Mouse (Mus musculus) spleen, postnatal 14 days (tissue): ENCODE results near the gene Gchfr.

Experiments
- DNase-seq, 2 experiments: peaks; one replicate each; pipeline ENCODE4 v3.0.0; 2021 to 2022; ENCODE audit warnings: low spot score in 2 of 2

Gene Gchfr

DNA sequence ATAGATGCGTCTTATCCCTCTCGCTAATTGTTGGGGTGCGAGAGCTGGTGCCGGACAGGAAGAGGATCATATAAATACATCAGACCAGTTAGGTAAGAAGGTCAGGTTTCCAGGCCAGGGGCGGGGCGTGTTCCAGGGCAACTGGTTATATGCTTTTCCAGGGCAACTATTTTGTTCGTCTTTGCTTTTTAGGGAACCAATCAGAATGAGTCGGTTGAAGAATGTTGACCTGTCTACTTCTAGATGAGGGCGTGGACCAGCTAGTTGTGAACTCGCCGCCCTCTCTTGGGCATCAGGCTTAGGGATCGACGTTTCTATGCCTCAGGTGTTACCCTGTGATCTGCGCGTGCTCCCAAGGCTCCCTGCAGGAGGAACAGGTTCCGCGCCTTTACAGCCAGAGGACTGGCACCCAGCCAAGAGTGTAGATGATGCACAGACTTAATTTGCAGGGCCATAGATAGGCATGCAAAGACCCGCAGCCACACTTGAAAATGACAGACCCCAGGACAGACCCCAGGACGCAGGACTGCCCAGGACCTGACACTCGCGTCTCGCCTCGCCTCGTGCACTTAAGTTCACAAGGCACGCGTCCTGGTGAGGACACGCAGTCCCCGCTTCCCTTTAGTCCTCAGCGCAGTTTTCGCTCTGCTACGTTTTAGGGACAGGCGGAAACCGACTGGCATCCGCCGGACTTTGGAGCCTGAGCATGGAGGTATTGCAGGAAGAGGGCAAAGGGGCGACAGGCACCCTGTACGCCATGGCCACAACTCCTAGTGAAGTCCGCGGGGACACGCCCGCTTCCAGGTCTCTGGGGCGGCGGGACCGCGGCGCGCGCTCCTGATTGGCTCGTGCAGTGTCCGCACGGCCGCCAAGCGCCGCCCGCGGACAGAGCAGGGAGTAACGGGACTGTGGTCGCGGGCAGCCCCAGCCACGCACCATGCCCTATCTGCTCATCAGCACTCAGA is at the start of gene Gchfr:
Gchfr (plus strand) TSS at position 873 of the 965 bp plus-strand sequence.
- no peak for DNase-seq

DNA sequence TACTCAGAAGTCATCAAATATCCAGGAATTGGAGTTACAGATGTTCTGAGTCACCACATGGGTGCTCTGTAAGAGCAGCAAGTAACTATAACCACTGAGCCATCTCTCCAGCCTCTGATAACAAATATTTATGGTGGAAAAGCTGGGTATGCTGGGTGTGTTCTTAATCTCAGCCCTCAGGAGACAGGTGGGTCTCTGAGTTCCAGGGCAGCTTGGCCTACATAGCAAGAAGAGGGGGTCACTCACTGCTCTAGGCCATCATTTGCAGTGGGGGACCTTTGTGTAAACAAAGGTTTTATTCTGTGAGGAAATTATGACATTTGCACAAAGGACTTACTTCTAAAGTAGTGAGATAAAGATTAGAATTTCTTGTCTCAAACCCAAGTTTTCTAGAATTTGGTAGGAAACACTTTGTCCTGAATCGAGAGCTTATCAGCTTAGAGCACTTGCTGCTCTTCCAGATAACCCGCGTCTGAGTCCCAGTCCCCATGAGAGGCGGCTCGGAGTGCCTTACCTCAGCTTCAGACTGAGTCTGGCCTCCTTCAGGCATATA is 31.2 kb upstream of the Gchfr start:
- no peak for DNase-seq

- DNase-seq: no peak
Observed at GRCm38 (mm10) chr2:119145199-119145598, 22.4 kb upstream of the Gchfr start.

- no peak for DNase-seq
Observed at GRCm38 (mm10) chr2:119146435-119146834, 21.1 kb upstream of the Gchfr start.

GRCm38 (mm10) chr2:119147160-119147678 is 20.4 kb upstream of the Gchfr start:
- no peak for DNase-seq

- no peak for DNase-seq
Observed at GRCm38 (mm10) chr2:119147775-119148174, 19.8 kb upstream of the Gchfr start.

DNA sequence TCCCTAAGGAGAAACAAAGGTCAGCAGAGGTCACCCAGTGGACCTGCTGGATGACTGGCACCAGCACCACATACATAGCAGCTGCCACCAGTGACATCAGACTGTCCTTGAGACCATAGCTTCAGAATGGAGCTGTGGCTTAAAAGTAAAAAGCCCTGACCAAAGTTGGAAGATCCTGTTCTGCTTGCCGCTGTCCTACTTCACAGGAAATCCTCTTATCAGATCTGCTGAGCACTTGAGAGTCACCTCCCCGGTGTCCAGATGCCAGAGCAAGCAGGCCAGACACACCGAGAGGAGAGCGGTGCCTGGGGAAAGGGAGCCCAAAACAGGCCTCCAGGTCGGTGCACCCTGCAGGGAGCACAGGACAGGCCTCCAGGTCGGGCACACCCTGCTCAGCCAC is 15.3 kb upstream of the Gchfr start:
- DNase-seq: no peak

GRCm38 (mm10) chr2:119154683-119155082 is 12.9 kb upstream of the Gchfr start:
- no peak for DNase-seq

- peak; percentile 32 to 41 for DNase-seq
Observed at GRCm38 (mm10) chr2:119155388-119155787, 12.2 kb upstream of the Gchfr start.

DNA sequence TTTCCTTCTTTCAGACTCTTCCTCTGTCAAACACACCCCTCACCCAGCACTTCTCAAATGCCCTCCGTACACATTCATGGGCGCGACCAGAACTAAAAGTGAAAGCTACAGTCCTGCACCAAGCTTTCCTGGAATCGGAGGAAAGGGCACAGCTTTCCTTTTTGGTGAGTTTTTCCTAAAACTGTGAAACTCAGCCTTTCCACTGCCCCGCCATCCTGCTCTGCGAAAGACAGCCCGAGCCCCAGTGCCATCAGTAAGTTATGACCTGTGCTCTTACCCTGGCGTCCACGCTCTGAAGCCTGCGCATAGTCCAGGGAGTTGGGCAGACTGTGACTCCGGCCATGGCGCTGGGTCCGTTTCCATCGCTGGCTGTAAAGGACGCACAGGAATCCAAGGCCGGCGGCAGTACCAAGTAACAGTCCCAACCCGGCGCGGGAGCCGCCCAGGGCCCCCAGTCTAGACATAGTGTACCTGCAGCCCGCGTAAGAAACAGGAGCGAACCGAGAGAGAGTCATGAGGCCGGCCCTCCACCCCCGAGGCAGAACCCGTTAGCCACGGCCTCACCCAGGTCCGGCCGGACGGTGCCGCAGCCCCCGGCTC is 11.4 kb upstream of the Gchfr start:
- DNase-seq: peak in 1 of 2 experiments; percentile 23

GRCm38 (mm10) chr2:119156681-119157572 is 10.6 kb upstream of the Gchfr start, which contains the start of gene Rmdn3:
Gene Rmdn3, minus strand, starts transcription at chr2:119157034.
- DNase-seq: peak; percentile 88 to 95

DNA sequence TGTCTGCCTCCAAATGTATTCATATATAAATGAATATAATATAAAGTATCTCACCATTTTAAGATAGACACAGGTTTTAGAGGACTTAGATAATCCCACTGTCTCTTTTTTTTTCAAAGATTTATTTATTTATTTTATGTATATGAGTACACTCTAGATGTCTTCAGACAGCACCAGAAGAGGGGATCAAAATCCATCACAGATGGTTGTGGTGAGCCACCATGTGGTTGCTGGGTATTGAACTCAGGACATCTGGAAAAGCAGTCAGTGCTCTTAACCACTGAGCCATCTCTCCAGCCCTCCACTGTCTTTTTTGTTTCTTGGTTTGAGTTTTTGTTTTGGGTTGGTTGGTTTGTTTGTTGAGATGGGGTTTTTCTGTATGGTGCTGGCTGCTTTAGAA is 9.7 kb upstream of the Gchfr start:
- no peak for DNase-seq

DNA sequence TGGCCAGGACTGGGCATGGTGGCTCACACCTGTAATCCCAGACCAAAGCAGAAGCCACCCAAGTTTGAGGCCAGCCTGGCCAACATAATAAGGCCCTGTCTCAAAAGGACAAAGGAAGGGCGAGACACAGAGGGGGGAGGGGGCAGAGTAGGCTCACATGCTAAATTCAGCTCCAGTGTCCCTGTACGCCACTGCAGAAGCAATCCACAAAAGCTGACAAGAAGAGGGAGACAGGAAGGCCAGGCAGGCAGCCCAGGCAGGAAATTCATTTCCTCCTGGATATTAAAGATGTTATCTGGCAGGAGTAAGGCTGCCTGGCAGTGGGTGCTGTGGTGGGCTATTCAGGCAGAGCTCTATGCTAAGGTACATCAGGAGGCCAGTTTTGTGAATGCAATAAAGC is 6.3 kb upstream of the Gchfr start:
- DNase-seq: no peak

- DNase-seq: no peak
Observed at GRCm38 (mm10) chr2:119163135-119163534, 4.4 kb upstream of the Gchfr start.

GRCm38 (mm10) chr2:119163999-119164398 is 3.6 kb upstream of the Gchfr start:
- no peak for DNase-seq

DNA sequence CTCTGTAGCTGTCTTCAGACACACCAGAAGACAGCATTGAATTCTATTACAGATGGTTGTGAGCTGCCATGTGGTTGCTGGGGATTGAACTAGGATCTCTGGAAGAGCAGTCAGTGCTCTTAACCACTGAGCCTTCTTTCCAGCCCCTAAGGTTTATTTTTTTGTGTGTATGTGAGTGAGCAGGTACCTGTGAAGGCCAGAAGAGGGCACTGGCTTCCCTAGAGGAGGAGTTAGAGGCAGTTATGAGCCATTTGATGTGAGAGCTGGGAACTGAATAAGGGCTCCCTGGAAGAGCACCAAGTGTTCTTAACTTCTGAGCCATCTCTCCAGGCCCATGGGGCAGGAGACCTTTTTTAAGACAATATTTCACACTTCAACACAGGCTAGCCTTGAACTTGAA is 2.2 kb upstream of the Gchfr start:
- DNase-seq: no peak

- no peak for DNase-seq
Observed at GRCm38 (mm10) chr2:119167866-119168256, 288 bp downstream of the Gchfr start.

DNA sequence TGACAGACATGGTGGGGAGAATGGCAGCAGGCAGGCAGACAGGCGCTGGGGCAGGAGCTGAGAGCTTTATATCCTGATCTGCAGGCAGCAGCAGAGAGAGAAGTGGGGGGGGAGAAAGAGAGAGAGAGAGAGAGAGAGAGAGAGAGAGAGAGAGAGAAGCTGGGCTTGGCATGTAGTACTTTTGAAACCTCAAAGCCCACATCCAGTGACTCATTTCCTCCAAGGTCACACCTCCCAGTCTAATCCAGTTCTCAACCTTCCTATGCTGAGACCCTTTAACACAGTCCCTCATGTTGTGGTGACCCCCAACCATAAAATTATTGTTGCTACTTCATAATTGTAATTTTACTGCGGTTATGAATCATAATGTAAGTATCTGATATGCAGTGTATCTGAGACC is 2.7 kb downstream of the Gchfr start:
- no peak for DNase-seq

- no peak for DNase-seq
Observed at GRCm38 (mm10) chr2:119171574-119171973, 4.0 kb downstream of the Gchfr start.

GRCm38 (mm10) chr2:119172446-119172845 is 4.9 kb downstream of the Gchfr start:
- no peak for DNase-seq

GRCm38 (mm10) chr2:119172862-119173576 is 5.4 kb downstream of the Gchfr start:
- DNase-seq: peak in 1 of 2 experiments; percentile 45
